Mouse (Mus musculus): Measurements from ENCODE around the gene Magi1. TPM values are rescaled to one million over a fixed set of nuclear protein-coding genes. Genes with fewer than 3 reads are reported as not detected.

Magi1 gene
- polyA plus RNA-seq, 1 experiment from 2014 or later, result 6.2 TPM

- Histone ChIP-seq H3K9me3 (replicated peaks; ENCODE audit: low read length) (no peaks in the 10 kb centered on the region), H3K27ac (no peak overlapping the region), H3K9ac (ENCODE audit: low read depth, low read length) (0 out of 2 replicates have a peak overlapping the region, but pooled peaks have one; percentile 8), H3K36me3 (ENCODE audit: insufficient read depth, low read length) (no peaks in the 10 kb centered on the region), H3K4me2 (ENCODE audit: low read length) (peak overlapping the region; percentile 45; the same call in 1 of the 2 replicates), H3K4me3 (replicated peaks; ENCODE audit: low read depth, low read length) (no peak overlapping the region), H3K27me3 (ENCODE audit: insufficient read depth, low read length) (no peaks in the 10 kb centered on the region), H3K4me1 (replicated peaks; ENCODE audit: insufficient read depth, low read length) (peaks cover 27% of the 10 kb centered on the region)
- DNase-seq (ENCODE audit: low spot score) (no peak), ATAC-seq (replicated peaks; ENCODE audit: low FRiP score, low read depth) (no peak)
- 47% methylated on average over 7 of the region's 7 CpGs for WGBS
- no peak for TF ChIP-seq CTCF (IDR thresholded peaks at IDR 0.05; ENCODE audit: low read depth)
Measured at GRCm38 (mm10) chr6:93717826-93718375, 565.8 kb downstream of the Magi1 start.

DNA sequence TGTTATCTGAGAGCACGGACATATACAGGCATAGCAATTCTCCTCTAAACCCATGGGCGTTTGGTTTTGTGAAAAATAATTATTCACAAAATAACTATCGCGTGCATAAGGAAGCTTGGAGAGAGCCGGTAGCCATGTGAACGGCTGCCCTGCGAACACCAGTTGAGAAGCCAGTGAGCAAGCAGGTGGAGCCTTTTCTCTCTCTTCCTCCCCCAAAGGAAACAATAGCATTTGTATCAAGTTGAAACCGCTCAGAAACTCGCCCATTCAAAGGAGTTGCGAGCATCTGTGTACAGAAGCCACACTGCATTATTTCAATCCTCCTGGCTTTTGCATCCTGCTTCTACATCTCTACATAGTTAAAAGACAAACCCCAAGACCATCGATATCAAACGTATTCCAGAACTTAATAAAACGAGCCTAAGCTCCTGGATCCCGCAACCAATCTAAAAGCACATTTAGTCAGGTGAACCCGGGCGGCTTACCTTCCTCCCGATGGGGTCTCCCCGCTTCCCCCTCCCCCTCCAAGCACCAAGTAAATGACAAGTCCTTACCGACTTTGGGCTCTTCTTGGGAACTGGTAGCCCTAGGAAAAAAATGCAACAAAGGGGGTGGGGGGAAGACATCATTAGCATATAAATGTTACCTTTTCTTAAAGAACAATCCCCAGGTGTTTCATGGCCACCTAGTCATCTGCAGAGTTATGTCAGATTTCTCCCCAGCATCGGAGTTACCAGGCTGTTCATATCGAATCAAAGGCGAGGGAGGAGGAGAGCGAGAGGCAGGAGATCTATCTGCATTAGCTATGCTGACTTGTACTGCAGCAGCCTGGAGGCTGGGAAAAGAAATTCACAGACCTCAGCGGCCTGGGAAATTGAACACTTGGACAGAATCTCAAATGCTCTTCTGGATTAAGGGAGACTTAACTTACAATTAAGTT lies 566.8 kb downstream of the Magi1 start:
- Histone ChIP-seq H3K9me3 (replicated peaks; ENCODE audit: low read length) (no peaks in the 10 kb centered on the region), H3K4me3 (replicated peaks; ENCODE audit: low read depth, low read length) (peak overlapping the region; percentile 22; the same call in 1 of the 2 replicates), H3K4me2 (ENCODE audit: low read length) (peak overlapping the region; percentile 45), H3K4me1 (replicated peaks; ENCODE audit: insufficient read depth, low read length) (peaks cover 27% of the 10 kb centered on the region), H3K9ac (ENCODE audit: low read depth, low read length) (no peak overlapping the region), H3K27ac (no peak overlapping the region), H3K36me3 (ENCODE audit: insufficient read depth, low read length) (no peaks in the 10 kb centered on the region), H3K27me3 (ENCODE audit: insufficient read depth, low read length) (no peaks in the 10 kb centered on the region)
- ATAC-seq (replicated peaks; ENCODE audit: low FRiP score, low read depth) (no peak), DNase-seq (ENCODE audit: low spot score) (no peak)
- no peak for TF ChIP-seq CTCF (IDR thresholded peaks at IDR 0.05; ENCODE audit: low read depth)
- WGBS, result 10% methylated on average over 24 of the region's 24 CpGs

GRCm38 (mm10) chr6:93715181-93716180 lies 568.2 kb downstream of the Magi1 start:
- Histone ChIP-seq H3K27me3 (ENCODE audit: insufficient read depth, low read length) (no peaks in the 10 kb centered on the region), H3K4me3 (replicated peaks; ENCODE audit: low read depth, low read length) (peak overlapping the region; percentile 22; the same call in 1 of the 2 replicates), H3K9ac (ENCODE audit: low read depth, low read length) (no peak overlapping the region), H3K4me2 (ENCODE audit: low read length) (peak overlapping the region; percentile 45), H3K4me1 (replicated peaks; ENCODE audit: insufficient read depth, low read length) (peaks cover 27% of the 10 kb centered on the region), H3K9me3 (replicated peaks; ENCODE audit: low read length) (no peaks in the 10 kb centered on the region), H3K27ac (no peak overlapping the region), H3K36me3 (ENCODE audit: insufficient read depth, low read length) (no peaks in the 10 kb centered on the region)
- TF ChIP-seq CTCF (IDR thresholded peaks at IDR 0.05; ENCODE audit: low read depth), result no peak
- 37% methylated on average over 24 of the region's 24 CpGs for WGBS
- no peak for DNase-seq (ENCODE audit: low spot score)
- ATAC-seq (replicated peaks; ENCODE audit: low FRiP score, low read depth), result no peak

DNA sequence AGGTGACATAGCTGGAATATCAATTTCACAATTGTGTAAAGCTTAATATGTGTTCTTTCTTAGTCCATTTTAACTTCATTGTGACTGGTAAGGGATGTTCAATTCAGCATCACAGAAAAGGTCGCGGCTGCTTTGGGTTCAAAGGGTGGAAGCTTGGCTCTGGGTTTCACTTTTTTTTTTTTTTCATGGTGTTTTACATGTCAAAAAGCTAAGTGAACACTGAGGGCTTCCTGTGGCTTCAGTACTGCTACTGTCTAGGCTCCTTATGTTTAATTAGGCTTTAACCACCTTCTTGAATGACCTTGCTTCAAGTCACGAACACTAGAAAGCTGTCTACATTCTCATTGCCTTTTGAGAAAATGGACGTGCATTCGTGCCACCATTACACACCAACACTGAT lies 579.4 kb downstream of the Magi1 start:
- no peaks in the 10 kb centered on the region; the same call in 1 of the 2 replicates for H3K9me3 ChIP-seq (replicated peaks; ENCODE audit: low read length)
- H3K27me3 ChIP-seq (ENCODE audit: insufficient read depth, low read length), result no peaks in the 10 kb centered on the region
- DNase-seq (ENCODE audit: low spot score), result no peak
- no peak for ATAC-seq (replicated peaks; ENCODE audit: low FRiP score, low read depth)
- no peak overlapping the region for H3K4me2 ChIP-seq (ENCODE audit: low read length)
- no peak for TF ChIP-seq CTCF (IDR thresholded peaks at IDR 0.05; ENCODE audit: low read depth)
- H3K27ac ChIP-seq, result no peak overlapping the region
- H3K4me1 ChIP-seq (replicated peaks; ENCODE audit: insufficient read depth, low read length), result no peaks in the 10 kb centered on the region
- H3K36me3 ChIP-seq (ENCODE audit: insufficient read depth, low read length), result no peaks in the 10 kb centered on the region
- no peak overlapping the region for H3K4me3 ChIP-seq (replicated peaks; ENCODE audit: low read depth, low read length)
- WGBS, result 93% methylated on average over 5 of the region's 5 CpGs
- no peak overlapping the region for H3K9ac ChIP-seq (ENCODE audit: low read depth, low read length)

DNA sequence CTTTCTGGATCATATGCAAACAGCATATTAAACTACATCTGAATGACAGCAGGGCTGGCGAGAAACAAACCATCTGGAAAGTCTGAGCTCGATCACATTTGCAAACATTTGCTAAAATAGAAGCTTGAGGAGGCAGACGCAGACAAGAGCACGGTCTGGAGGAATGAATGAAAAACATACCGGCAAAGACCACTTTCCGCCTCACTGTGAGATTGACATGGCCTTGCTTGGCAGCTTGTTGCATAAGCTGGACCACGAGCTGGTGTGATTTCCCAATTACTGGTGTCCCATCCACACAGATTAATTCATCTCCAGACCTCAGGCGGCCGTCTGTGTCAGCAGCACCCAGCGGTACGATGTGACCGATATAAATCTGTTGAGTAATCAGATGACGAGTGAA lies 584.3 kb downstream of the Magi1 start:
- no peak overlapping the region for H3K27ac ChIP-seq
- DNase-seq (ENCODE audit: low spot score), result no peak
- H3K9ac ChIP-seq (ENCODE audit: low read depth, low read length), result no peak overlapping the region
- H3K4me3 ChIP-seq (replicated peaks; ENCODE audit: low read depth, low read length), result no peak overlapping the region
- no peak for TF ChIP-seq CTCF (IDR thresholded peaks at IDR 0.05; ENCODE audit: low read depth)
- 56% methylated on average over 13 of the region's 13 CpGs for whole genome bisulfite sequencing
- H3K36me3 ChIP-seq (ENCODE audit: insufficient read depth, low read length), result no peaks in the 10 kb centered on the region
- no peaks in the 10 kb centered on the region for H3K4me1 ChIP-seq (replicated peaks; ENCODE audit: insufficient read depth, low read length)
- H3K9me3 ChIP-seq (replicated peaks; ENCODE audit: low read length), result no peaks in the 10 kb centered on the region
- H3K4me2 ChIP-seq (ENCODE audit: low read length), result no peak overlapping the region
- no peak for ATAC-seq (replicated peaks; ENCODE audit: low FRiP score, low read depth)
- no peaks in the 10 kb centered on the region for H3K27me3 ChIP-seq (ENCODE audit: insufficient read depth, low read length)

DNA sequence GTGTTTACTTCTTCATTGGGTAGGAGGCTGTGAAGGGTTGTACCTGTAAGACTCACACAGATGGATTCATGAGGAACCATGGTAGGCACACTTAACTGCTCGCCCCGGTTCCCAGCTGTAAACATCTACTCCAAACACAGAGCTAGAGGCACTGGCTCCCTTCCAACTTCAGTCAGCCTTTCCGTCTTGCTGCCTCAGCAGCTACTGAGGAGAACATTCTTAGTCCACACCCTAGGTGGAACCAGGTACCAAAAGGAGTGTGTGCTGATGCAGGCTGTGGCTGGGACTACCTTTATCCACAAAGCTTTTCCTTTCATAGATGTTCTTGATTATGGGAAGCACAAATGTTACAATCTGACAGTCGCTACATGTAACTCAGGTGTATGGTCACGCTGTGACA lies 585.8 kb downstream of the Magi1 start:
- no peaks in the 10 kb centered on the region for H3K9me3 ChIP-seq (replicated peaks; ENCODE audit: low read length)

More for the DNA sequence above, 585.8 kb downstream of the Magi1 start:
- H3K4me2 ChIP-seq (ENCODE audit: low read length), result no peak overlapping the region
- no peak overlapping the region for H3K9ac ChIP-seq (ENCODE audit: low read depth, low read length)
- no peak overlapping the region for H3K27ac ChIP-seq
- H3K4me1 ChIP-seq (replicated peaks; ENCODE audit: insufficient read depth, low read length), result no peaks in the 10 kb centered on the region
- ATAC-seq (replicated peaks; ENCODE audit: low FRiP score, low read depth), result no peak
- no peak overlapping the region for H3K4me3 ChIP-seq (replicated peaks; ENCODE audit: low read depth, low read length)
- TF ChIP-seq CTCF (IDR thresholded peaks at IDR 0.05; ENCODE audit: low read depth), result no peak
- H3K36me3 ChIP-seq (ENCODE audit: insufficient read depth, low read length), result no peaks in the 10 kb centered on the region
- no peaks in the 10 kb centered on the region for H3K27me3 ChIP-seq (ENCODE audit: insufficient read depth, low read length)
- 67% methylated on average over 5 of the region's 5 CpGs for WGBS
- DNase-seq (ENCODE audit: low spot score), result no peak

Measured in kidney, postnatal 0 days (tissue).